Mouse (Mus musculus) testis, postnatal 10 days (tissue): ENCODE measurements around the gene Gm498.
A peak's percentile ranks its signal among the peaks of the same experiment; 100 is the strongest.

Experiments
- DNase-seq: peaks from one replicate; pipeline ENCODE4 v3.0.0; 2021; ENCODE audit warnings: low spot score

Gm498 gene

DNA sequence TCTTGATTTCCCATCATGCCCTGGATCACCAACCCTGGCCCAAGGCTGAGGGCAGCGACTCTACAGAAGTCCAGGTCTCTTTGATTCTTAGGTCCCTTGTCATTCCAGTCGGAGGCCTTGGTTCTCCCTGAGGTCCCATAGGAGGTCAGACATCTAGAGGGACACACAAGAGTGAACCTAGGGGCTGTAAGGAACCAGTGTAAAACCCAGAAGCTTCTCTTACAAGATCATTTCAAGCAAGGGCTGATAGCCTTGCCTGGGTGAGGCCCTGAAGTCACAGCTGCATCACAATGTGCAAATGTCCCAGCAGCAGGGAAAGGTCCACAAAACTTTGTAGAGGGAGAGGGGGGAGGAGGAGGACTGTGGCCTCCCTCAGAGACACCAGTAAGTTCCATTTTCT, at the start of gene Gm498:
Gene Gm498 (plus strand): TSS at position 301 of the 400 bp plus-strand sequence.
- DNase-seq, result no peak

DNA sequence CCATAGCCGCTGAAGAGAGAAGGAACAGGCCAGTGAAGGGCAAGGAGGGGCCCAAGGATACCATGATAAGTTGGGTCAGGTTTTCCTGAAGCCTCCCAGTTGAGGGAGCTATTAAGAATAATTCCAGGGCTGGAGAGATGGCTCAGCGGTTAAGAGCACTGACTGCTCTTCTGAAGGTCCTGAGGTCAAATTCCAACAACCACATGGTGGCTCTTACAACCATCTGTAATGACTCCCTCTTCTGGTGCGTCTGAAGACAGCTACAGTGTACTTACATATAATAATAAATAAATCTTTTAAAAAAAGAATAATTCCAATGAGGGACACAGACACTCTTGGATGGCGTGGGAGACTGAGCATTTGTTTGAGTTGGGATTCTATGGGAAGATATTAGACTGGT, 47.4 kb upstream of the Gm498 start:
- no peak for DNase-seq

- no peak for DNase-seq
Observed at GRCm38 (mm10) chr7:143821241-143821640, 45.4 kb upstream of the Gm498 start.

DNA sequence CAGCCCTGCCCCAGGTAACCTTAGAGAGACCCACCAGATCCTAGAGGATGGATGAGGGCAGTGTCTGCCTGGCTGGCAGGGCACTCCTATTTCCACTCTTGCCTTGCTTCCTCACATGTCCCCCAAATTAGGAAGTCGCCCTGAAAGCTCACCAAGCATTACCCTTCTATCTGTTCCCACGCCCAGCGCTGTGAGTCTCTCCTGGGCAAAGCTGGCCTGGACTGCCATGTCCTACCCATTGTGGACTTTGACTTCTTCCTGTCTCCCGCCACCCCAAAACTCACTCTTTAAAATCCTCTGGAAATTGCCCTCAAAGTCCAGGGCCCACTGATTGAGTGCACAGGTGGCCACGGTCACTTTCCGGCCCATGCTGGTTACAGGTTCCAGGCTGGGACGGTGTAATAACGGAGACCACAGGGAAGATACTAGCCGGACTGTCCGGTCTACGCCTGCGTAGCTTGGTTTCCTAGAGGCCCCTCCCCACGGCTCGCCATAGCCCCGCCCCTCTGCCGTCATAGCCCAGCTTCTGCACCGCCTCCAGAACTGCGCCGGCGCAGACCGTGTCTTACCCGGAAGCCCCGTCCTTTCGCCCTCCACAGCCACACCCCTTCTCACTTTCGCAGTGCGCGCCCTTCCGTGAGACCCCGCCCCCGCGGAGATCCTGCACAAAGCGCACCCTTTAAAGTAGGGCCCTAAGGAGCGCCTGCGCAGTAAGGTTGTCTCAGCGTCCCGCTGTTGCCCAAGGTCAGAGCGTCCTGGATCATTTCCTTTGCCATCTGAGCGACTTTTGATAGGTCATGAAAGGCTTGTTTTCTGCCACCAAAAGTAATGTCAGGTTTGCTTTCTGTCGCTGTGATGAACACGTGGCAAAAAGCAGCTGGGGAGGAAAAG, 44.0 kb upstream of the Gm498 start, which contains the start of the genes Nadsyn1 and Dhcr7:
Gene Nadsyn1 (minus strand): TSS at position 475 of the 891 bp plus-strand sequence.
Gene Dhcr7 (plus strand): TSS at position 771 of the 891 bp plus-strand sequence.
- DNase-seq, result peak; percentile 100

- DNase-seq, result no peak
Observed at GRCm38 (mm10) chr7:143823266-143823605, 43.4 kb upstream of the Gm498 start.

GRCm38 (mm10) chr7:143826985-143827384, 39.7 kb upstream of the Gm498 start:
- DNase-seq, result no peak

DNA sequence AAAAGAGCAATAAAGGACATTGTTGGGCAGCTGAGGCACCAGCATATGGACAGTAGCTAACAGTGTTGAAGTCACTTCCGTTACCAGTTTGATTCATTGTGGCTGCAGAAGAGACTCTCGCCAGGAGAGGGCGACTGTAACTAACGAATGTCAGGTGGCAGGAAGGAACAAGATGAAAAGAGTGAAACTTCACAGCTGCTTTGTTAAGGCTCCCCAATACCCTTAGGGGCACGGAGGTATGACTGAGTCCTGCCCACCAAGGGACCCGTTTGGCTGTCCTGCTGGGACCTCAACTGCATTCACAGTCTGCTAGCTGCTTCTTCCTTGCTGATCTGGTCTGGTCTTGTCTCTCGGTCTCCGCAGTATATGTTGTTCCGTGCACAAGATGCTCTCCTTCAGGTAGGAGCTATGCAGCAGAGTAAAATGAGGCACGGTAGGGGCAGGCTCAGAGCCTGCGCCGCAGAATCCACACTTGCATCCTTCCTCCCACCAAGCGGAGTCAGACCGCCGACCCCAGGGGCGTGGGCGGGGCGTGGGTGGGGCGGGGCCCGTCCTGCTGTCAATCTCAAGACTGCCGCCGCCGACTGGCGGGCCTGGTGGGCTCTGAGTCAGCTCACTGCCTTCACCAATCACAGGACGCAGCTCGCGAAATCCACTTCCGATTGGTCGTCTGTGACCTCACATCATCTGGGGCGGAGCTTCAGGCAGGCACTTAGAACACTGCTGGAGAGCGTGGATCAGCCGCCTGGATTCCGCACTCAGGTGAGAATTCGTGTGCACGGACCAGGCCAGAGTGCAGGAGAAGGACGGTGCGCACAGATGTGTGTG, 36.9 kb upstream of the Gm498 start:
- DNase-seq, result peak; percentile 93

- DNase-seq, result no peak
Observed at GRCm38 (mm10) chr7:143830399-143830798, 36.2 kb upstream of the Gm498 start.

DNA sequence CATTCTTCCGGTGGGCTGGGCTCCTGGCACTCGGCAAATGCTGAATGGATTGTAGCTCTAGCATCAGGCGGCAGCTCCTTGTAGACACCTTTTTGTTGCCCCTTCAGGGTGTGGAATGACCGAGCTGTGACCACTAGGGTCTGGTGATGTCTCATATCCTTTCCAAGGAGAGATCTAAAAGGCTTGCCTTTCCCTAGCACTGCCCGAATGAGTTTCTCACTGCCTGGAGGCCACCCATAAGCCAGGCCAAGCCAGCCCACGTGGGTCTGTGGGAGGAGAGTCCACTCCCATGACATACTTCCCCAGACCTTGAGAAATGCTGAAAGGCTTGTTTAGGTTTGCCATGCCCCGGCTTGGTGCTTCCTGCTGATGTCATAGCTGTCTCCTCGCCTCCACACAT, 34.4 kb upstream of the Gm498 start:
- peak; percentile 70 for DNase-seq

DNA sequence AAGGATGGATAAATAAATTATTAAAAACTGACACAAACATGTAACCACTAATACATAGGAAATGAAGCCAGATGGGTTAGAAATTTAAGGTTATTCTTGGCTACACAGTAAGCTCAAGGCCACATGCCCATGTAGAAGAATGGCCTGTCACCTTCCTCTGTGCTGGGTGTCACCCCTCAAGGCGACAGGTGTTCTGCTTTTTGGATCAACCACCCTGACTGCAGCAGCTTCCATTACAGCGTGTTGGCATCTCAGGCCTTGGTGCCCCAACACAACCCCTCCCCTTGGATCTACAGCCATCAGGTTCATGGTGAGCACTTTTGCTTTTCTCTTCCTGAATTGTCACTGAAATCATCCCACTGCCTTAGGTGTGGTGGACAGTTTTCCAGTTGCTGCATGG, 34.0 kb upstream of the Gm498 start:
- DNase-seq, result no peak

DNA sequence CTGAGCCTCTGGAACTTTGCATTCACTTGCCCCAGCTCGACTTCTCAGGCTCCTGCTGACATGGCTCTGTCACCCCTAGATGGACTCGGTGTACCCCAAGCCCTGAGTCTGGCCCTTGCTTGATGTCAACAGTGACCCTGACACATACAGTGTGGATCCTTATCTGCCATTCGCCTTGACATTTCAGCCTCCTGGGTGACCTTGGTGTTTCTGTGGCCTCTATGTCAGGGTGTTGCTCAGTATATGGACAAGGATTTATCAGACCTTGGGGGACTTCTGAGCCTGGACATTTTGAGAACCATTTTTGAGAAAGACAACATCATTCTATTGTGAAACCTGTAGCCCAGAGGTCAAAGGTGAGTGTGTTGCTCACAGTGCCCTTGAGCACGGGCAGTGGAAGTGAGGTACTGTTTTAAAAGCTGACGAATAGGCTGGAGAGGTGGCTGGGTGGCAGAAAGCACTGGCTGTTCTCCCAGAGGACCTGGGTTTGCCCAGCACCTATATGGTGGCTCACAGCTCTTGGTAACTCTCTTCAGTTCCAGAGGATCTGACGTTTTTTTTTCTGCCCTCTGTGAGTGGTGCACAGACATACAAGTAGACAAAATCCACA, 33.0 kb upstream of the Gm498 start:
- no peak for DNase-seq

DNA sequence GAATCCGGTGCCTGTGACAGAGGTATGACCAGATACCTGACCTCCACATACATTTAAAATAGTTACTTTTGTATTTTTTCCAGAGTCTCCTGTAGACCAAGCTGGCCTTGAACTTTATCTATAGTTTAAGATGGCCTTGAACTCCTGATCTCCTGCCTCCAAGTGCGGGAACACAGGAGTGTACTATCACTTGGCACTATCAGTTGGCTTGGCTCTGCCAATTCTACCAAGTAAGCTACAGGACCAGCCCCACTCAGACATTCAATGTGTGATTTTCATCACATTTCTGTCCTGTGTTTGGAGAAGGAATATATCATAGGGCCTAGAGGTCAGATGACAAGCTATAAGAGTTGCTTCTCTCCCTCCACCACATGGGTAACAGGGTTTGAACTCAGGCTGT, 32.3 kb upstream of the Gm498 start:
- DNase-seq, result no peak

- no peak for DNase-seq
Observed at GRCm38 (mm10) chr7:143834972-143835371, 31.7 kb upstream of the Gm498 start.

DNA sequence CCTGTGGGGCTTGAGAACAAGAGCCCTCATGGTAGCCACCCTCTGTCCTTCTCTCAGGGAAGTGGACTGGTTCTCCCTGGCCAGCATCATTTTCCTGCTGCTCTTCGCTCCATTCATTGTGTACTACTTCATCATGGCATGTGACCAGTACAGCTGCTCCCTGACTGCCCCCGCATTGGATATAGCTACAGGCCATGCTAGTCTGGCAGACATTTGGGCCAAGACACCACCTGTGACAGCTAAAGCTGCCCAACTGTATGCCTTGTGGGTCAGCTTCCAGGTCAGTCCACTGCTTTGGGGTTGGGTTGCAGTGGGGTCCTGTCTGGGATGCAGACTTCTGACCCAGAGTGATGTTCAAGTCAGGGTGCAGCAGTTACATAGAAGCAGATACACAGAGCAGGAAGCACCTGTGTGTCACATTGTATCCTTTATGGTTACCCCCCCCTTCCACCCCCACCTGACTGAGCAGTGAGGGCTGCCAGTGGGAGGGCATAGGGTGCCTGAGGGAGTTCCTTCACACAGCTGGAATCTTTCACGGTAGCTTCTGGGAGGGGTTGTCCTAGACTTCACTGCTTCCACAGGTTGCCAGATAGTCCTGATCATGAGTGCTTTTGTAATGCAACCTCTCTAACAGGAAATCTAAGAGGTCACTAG, 28.8 kb upstream of the Gm498 start:
- no peak for DNase-seq

DNA sequence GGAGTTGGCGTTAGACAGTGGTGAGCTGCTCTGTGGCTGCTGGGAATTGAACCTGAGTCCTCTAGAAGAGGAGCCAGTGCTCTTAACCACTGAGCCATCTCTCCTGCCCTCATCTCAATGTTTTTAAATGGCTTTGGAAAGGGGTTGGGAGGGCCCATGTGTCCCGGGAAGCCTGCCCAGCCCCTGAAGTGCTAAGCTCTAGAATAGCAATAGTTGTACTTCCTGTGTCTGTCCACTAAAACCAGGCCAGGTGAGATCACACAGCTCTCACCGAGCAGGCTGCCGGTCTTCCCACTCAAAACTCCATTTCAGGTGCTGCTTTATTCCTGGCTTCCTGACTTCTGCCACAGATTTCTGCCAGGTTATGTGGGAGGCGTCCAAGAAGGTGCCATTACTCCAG, 26.5 kb upstream of the Gm498 start:
- DNase-seq, result no peak

- DNase-seq, result no peak
Observed at GRCm38 (mm10) chr7:143841301-143841700, 25.3 kb upstream of the Gm498 start.

DNA sequence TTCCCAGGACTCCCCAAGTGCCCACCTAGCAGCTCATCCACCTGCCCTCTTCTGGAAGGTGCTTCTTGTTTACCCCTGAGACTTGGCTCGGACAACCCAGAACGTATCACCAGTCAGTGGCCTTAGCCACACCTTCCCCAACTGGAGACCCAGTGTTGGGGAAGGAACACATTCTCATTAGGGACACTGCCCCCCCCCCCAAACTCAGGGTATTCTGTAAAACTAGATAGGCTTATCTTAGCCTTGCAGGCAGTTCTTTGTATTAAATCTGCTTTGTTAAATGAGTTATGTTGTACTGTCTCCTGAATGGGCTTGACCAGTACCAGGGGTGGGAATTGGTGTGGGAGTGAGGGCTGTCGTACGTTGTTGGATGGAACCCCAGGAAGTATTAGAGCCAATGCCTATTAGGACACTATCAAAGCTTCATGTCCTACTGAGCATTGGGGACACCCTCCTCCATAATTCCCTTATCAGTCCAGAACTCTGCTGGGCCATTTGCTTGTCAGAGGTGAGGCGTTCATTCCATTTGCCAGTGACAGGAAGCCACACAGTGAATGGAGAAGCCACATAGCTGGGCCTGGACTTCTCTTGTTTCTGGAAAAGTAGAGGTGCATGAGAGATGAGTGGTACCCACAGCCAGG, 18.4 kb upstream of the Gm498 start:
- DNase-seq, result no peak

DNA sequence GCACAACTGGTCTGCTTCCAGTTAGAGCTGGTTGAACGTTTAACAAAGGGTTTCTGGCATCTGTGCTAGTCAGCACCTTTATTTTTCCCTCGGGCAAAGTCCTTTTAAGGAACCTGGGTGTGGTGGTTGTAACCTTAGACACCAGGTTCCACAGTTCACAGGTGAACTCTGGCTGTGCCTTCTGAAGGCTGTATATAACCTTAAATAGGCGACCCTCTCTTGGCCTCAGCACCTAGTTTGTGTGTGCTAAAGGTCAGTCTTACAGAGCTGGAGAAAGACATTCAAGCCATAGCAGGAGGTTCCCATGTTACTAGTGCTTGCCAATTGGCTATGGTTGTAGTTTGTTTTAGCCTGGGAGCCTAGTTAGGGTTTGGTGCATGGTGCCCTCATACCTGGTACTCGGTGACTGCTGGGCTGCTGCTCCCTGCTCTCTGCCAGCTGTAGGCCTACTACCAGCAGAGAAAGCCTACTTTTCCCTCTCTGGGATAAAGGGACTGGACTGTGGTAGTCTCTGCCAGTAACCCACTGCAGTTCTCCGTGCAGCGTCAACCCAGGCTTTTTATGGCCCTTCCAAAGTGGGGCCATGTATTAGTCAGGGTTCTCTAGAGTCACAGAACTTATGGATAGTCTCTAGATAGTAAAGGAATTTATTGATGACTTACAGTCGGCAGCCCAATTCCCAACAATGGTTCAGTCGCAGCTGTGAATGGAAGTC, 17.7 kb upstream of the Gm498 start:
- DNase-seq, result no peak

DNA sequence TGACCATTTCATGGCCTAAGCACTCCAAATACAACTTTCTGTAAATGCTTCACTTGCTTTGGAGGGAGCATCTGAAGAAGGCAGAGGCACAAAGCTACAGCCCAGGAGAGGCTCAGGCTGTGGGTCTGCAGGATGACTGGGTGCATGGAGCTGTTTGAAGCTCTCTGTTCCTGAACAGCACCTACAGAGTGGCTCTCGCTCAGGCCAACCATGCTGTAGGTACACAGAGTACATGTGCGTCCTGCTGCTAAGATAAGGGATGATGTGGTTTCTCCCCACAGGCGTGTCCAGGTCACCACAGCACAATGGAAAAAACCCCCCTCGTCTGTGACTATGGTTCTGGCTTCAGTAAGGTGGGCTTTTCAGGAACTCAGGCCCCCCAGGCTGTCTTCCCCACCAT, 2.2 kb downstream of the Gm498 start:
- no peak for DNase-seq

GRCm38 (mm10) chr7:143883717-143884116, 17.1 kb downstream of the Gm498 start:
- DNase-seq, result no peak

DNA sequence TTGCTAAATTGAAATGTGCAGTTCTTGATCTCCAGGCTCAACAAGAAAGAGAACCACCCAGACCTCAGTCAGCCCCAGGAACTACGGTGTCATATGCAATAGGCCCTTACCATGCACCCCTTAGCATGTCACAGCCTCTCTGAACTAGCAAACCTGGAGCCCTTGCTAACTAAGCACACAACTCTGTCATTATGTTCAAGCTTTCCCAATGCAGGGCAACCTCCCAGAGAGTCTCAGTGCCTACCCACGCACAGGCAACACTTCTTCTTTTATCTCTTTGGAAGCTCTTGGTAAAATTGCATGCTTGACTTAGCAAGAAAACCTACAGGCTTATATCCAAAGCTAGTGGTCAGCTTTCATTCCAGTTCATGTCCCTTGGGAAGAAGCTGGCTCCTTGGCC, 24.5 kb downstream of the Gm498 start:
- DNase-seq, result no peak
